Mouse (Mus musculus) forebrain, embryonic 16.5 days (tissue): ENCODE measurements around the gene Macrod2. TPM values are rescaled to one million over a fixed set of nuclear protein-coding genes. Genes with fewer than 3 reads are reported as not detected.

ENCODE experiments used
- ATAC-seq: fragments of 200-750 bp; cut with Nextera tagmentation; 2 replicates; pipeline ENCODE4 v1.8.0; 2017; ENCODE audit warnings: mild to moderate bottlenecking, moderate library complexity
- H3K27ac ChIP-seq: fragments of 300-500 bp; sonication (generic); 2 replicates; pipeline ENCODE4 v1.5.1; 2014; ENCODE audit warnings: low read length, control low read depth
- H3K27me3 ChIP-seq: fragments of 300-500 bp; sonication (generic); replicated peaks from 2 replicates; pipeline ENCODE4 v1.6.1; 2014; ENCODE audit warnings: low read length; ENCODE audit not compliant: control insufficient read depth, insufficient read depth
- H3K36me3 ChIP-seq: fragments of 300-500 bp; sonication (generic); 2 replicates; pipeline ENCODE4 v1.6.1; 2014; ENCODE audit not compliant: control insufficient read depth, insufficient read depth
- H3K4me1 ChIP-seq: fragments of 300-500 bp; sonication (generic); replicated peaks from 2 replicates; pipeline ENCODE4 v1.6.1; 2014; ENCODE audit warnings: low read length; ENCODE audit not compliant: control insufficient read depth, insufficient read depth
- H3K4me2 ChIP-seq: fragments of 300-500 bp; sonication (generic); 2 replicates; pipeline ENCODE4 v1.6.1; 2014; ENCODE audit warnings: mild to moderate bottlenecking, low read length, control low read depth
- H3K4me3 ChIP-seq: fragments of 300-500 bp; sonication (generic); replicated peaks from 2 replicates; pipeline ENCODE4 v1.5.1; 2014; ENCODE audit warnings: mild to moderate bottlenecking, low read length, control low read depth
- H3K9ac ChIP-seq: fragments of 300-500 bp; sonication (generic); replicated peaks from 2 replicates; pipeline ENCODE4 v1.6.1; 2014; ENCODE audit warnings: low read depth, low read length, control low read depth
- H3K9me3 ChIP-seq: fragments of 300-500 bp; sonication (generic); 2 replicates; pipeline ENCODE4 v1.6.1; 2016; ENCODE audit warnings: low read length; ENCODE audit not compliant: control insufficient read depth
- WGBS: fragments of 180-500 bp; shearing (Covaris S2); extraction: QIAGEN DNeasy Blood & Tissue Kit; methylation state at CpG from one replicate; pipeline ENCODE4 v1.1.7; 2014; 5-methylcytosine and 5-hydroxymethylcytosine counted together
- polyA plus RNA-seq: library from polyadenylated mRNA; unstranded; fragments of >200 nt; fragmentation: Nextera tagmentation; extraction: Ambion mirVana; gene quantifications from 2 replicates; pipeline ENCODE4 v1.2.1, GENCODE M21; 2015

Gene Macrod2
- 98.3 and 108 TPM in 2 replicates for polyA plus RNA-seq

- Histone ChIP-seq H3K4me1 (peaks cover 5% of the 10 kb centered on the region; the same call in 1 of the 2 replicates), H3K9ac (peak within 1 kb of the TSS; percentile 79), H3K27ac (peak within 1 kb of the TSS; percentile 63; the same call in 1 of the 2 replicates), H3K4me3 (peak within 1 kb of the TSS; percentile 90), H3K4me2 (peak within 1 kb of the TSS; percentile 89), H3K27me3 (no peaks in the 10 kb centered on the region), H3K36me3 (no peaks in the 10 kb centered on the region), H3K9me3 (no peaks in the 10 kb centered on the region)
- under 1% methylated on average over 43 of the region's 47 CpGs for WGBS
- peak; percentile 99 for ATAC-seq
These were observed at the start of gene Macrod2 for GRCm38 (mm10) chr2:140395179-140395578. Gene Macrod2 (plus strand): TSS chr2:140395309.

GRCm38 (mm10) chr2:140359905-140360304 is 35.2 kb upstream of the Macrod2 start:
- no peaks in the 10 kb centered on the region for H3K4me1 ChIP-seq
- no peak for ATAC-seq
- no peaks in the 10 kb centered on the region for H3K27me3 ChIP-seq
- 73% methylated on average over 2 of the region's 2 CpGs for WGBS
- H3K4me3 ChIP-seq = no peak overlapping the region
- no peaks in the 10 kb centered on the region for H3K9me3 ChIP-seq
- no peaks in the 10 kb centered on the region for H3K36me3 ChIP-seq
- no peak overlapping the region for H3K27ac ChIP-seq
- H3K4me2 ChIP-seq = no peak overlapping the region
- H3K9ac ChIP-seq = no peak overlapping the region

GRCm38 (mm10) chr2:140364804-140365203 is 30.3 kb upstream of the Macrod2 start:
- no peaks in the 10 kb centered on the region for H3K4me1 ChIP-seq
- no peaks in the 10 kb centered on the region for H3K36me3 ChIP-seq
- H3K9ac ChIP-seq = no peak overlapping the region
- no peaks in the 10 kb centered on the region for H3K27me3 ChIP-seq
- H3K27ac ChIP-seq = no peak overlapping the region
- no peaks in the 10 kb centered on the region for H3K9me3 ChIP-seq
- ATAC-seq = peak; percentile 82
- WGBS = 81% methylated on average over 1 of the region's 1 CpGs
- H3K4me3 ChIP-seq = no peak overlapping the region
- H3K4me2 ChIP-seq = no peak overlapping the region

- Histone ChIP-seq H3K27me3 (no peaks in the 10 kb centered on the region), H3K4me3 (no peak within 1 kb of the TSS), H3K9ac (no peak within 1 kb of the TSS), H3K27ac (no peak within 1 kb of the TSS), H3K9me3 (no peaks in the 10 kb centered on the region), H3K4me1 (no peaks in the 10 kb centered on the region), H3K36me3 (no peaks in the 10 kb centered on the region), H3K4me2 (no peak within 1 kb of the TSS)
- WGBS = 37% methylated on average over 4 of the region's 4 CpGs
- ATAC-seq = no peak
These were observed 5.6 kb upstream of the Macrod2 start, which contains the start of gene Sel1l2 for GRCm38 (mm10) chr2:140389525-140389924. Gene Sel1l2 (minus strand): TSS chr2:140389706.

GRCm38 (mm10) chr2:140395744-140396231 is 679 bp downstream of the Macrod2 start:
- WGBS = under 1% methylated on average over 52 of the region's 58 CpGs
- H3K36me3 ChIP-seq = no peaks in the 10 kb centered on the region

GRCm38 (mm10) chr2:140425844-140426243 is 30.7 kb downstream of the Macrod2 start:
- Histone ChIP-seq H3K4me1 (no peaks in the 10 kb centered on the region), H3K27ac (no peak overlapping the region), H3K4me2 (no peak overlapping the region), H3K36me3 (no peaks in the 10 kb centered on the region), H3K27me3 (no peaks in the 10 kb centered on the region), H3K9me3 (no peaks in the 10 kb centered on the region), H3K9ac (no peak overlapping the region), H3K4me3 (no peak overlapping the region)
- ATAC-seq = no peak

More at GRCm38 (mm10) chr2:140395744-140396231, 679 bp downstream of the Macrod2 start:
- H3K9ac ChIP-seq = peak overlapping the region; percentile 79
- no peaks in the 10 kb centered on the region for H3K9me3 ChIP-seq
- H3K27ac ChIP-seq = peak overlapping the region; percentile 63; the same call in 1 of the 2 replicates
- peak overlapping the region; percentile 90 for H3K4me3 ChIP-seq
- ATAC-seq = peak; percentile 61
- H3K4me1 ChIP-seq = peaks cover 5% of the 10 kb centered on the region; the same call in 1 of the 2 replicates
- H3K4me2 ChIP-seq = peak overlapping the region; percentile 89
- H3K27me3 ChIP-seq = no peaks in the 10 kb centered on the region

GRCm38 (mm10) chr2:140427283-140427682 is 32.2 kb downstream of the Macrod2 start:
- Histone ChIP-seq H3K4me2 (no peak overlapping the region), H3K27ac (no peak overlapping the region), H3K4me3 (no peak overlapping the region), H3K27me3 (no peaks in the 10 kb centered on the region), H3K36me3 (no peaks in the 10 kb centered on the region), H3K4me1 (no peaks in the 10 kb centered on the region), H3K9me3 (no peaks in the 10 kb centered on the region), H3K9ac (no peak overlapping the region)
- ATAC-seq = peak; percentile 73; the same call in 1 of the 2 replicates
- 16% methylated on average over 4 of the region's 4 CpGs for WGBS

- Histone ChIP-seq H3K9ac (no peak overlapping the region), H3K4me2 (no peak overlapping the region)
- WGBS = 89% methylated on average over 4 of the region's 4 CpGs
These were observed 44.0 kb downstream of the Macrod2 start for GRCm38 (mm10) chr2:140439081-140439480.

GRCm38 (mm10) chr2:140448636-140449035 is 53.5 kb downstream of the Macrod2 start:
- ATAC-seq = no peak
- no peak overlapping the region for H3K27ac ChIP-seq
- no peak overlapping the region for H3K9ac ChIP-seq
- no peak overlapping the region for H3K4me3 ChIP-seq
- H3K4me1 ChIP-seq = no peaks in the 10 kb centered on the region; the same call in 1 of the 2 replicates
- H3K4me2 ChIP-seq = no peak overlapping the region
- H3K36me3 ChIP-seq = no peaks in the 10 kb centered on the region
- H3K27me3 ChIP-seq = no peaks in the 10 kb centered on the region
- WGBS = 89% methylated on average over 2 of the region's 2 CpGs
- no peaks in the 10 kb centered on the region for H3K9me3 ChIP-seq

More at GRCm38 (mm10) chr2:140439081-140439480, 44.0 kb downstream of the Macrod2 start:
- no peak for ATAC-seq
- no peaks in the 10 kb centered on the region for H3K4me1 ChIP-seq
- H3K27ac ChIP-seq = no peak overlapping the region
- H3K9me3 ChIP-seq = no peaks in the 10 kb centered on the region
- no peaks in the 10 kb centered on the region for H3K27me3 ChIP-seq
- no peaks in the 10 kb centered on the region for H3K36me3 ChIP-seq
- H3K4me3 ChIP-seq = no peak overlapping the region
